Mouse (Mus musculus) kidney, embryonic 14.5 days (tissue): ENCODE results near the gene Paqr5. TPM values are rescaled to one million over a fixed set of nuclear protein-coding genes. Genes with fewer than 3 reads are reported as not detected.
A peak's percentile ranks its signal among the peaks of the same experiment; 100 is the strongest.

Source experiments
- ATAC-seq: fragments of 200-750 bp; cut with Nextera tagmentation; 2 replicates; pipeline ENCODE4 v1.8.0; 2017; ENCODE audit warnings: moderate number of reproducible peaks, mild to moderate bottlenecking, moderate TSS enrichment, moderate library complexity; ENCODE audit not compliant: low FRiP score, low TSS enrichment
- H3K27ac ChIP-seq: fragments of 300-500 bp; sonication (generic); 2 replicates; pipeline ENCODE4 v1.5.1; 2014; ENCODE audit warnings: low read depth, mild to moderate bottlenecking, low read length, moderate library complexity, mixed read lengths
- H3K27me3 ChIP-seq: fragments of 300-500 bp; sonication (generic); 2 replicates; pipeline ENCODE4 v1.6.1; 2014; ENCODE audit warnings: mild to moderate bottlenecking, low read length; ENCODE audit not compliant: control insufficient read depth, insufficient read depth
- H3K36me3 ChIP-seq: fragments of 300-500 bp; sonication (generic); 2 replicates; pipeline ENCODE4 v1.6.1; 2014; ENCODE audit warnings: low read length, mixed read lengths; ENCODE audit not compliant: control insufficient read depth, insufficient read depth
- H3K4me1 ChIP-seq: fragments of 300-500 bp; sonication (generic); 2 replicates; pipeline ENCODE4 v1.6.1; 2014; ENCODE audit warnings: low read length, mixed read lengths; ENCODE audit not compliant: control insufficient read depth, insufficient read depth
- H3K4me2 ChIP-seq: fragments of 300-500 bp; sonication (generic); replicated peaks from 2 replicates; pipeline ENCODE4 v1.6.1; 2014; ENCODE audit warnings: low read depth, mild to moderate bottlenecking, low read length
- H3K4me3 ChIP-seq: fragments of 300-500 bp; sonication (generic); 2 replicates; pipeline ENCODE4 v1.5.1; 2014; ENCODE audit warnings: mild to moderate bottlenecking, low read length
- H3K9ac ChIP-seq: fragments of 300-500 bp; sonication (generic); 2 replicates; pipeline ENCODE4 v1.6.1; 2014; ENCODE audit warnings: low read depth, mild to moderate bottlenecking, low read length, moderate library complexity
- H3K9me3 ChIP-seq: fragments of 300-500 bp; sonication (generic); 2 replicates; pipeline ENCODE4 v1.6.1; 2016; ENCODE audit warnings: low read length; ENCODE audit not compliant: control insufficient read depth
- WGBS: fragments of 180-500 bp; shearing (Covaris S2); extraction: QIAGEN DNeasy Blood & Tissue Kit; methylation state at CpG from one replicate; pipeline ENCODE4 v1.1.7; 2014; 5-methylcytosine and 5-hydroxymethylcytosine counted together
- polyA plus RNA-seq: library from polyadenylated mRNA; unstranded; fragments of >200 nt; fragmentation: Nextera tagmentation; extraction: Ambion mirVana; gene quantifications from 2 replicates; pipeline ENCODE4 v1.2.1, GENCODE M21; 2014

The Paqr5 gene
- polyA plus RNA-seq, 1 experiment from 2014 or later = 17.0 TPM

DNA sequence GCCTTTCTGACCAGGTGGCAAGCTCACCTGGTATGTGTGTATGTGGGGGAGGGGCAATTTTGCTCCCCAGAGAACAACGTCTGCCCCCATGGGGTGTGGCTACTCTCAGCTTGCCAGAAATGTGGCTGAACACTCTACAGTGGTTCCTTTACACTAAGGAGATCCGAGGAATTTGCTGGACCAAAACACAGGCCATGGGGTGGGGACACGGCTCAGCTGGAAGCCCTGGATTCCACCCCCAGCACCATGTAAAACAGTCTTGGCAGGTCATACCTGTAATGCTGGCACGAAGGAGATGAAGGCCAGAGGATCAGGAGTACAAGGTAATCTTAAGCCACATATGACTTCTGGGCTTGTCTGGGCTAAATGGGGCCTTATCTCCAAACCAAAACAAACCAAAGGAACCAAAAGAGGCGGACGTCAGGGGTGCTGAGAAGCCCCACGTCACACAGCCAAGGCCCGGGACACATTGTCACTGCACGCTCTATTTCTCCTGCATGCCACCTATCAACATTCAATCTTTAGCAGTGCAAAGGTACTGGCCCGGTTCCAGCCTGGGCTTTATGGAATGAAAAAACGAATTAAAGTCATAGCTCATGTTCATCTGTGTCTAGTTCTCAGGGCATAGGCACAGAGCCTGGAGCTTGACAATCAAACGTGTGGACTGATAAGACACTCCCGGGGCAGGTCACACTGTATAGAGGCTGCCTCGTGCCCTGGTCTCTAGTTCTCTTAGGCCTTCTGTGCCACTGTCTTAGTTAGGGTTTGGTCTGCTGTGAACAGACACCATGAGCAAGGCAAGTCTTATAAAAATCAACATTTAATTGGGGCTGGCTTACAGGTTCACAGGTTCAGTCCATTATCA lies 8.2 kb downstream of the Paqr5 start:
- Histone ChIP-seq H3K9me3 (no peaks in the 10 kb centered on the region), H3K9ac (no peak overlapping the region), H3K27me3 (no peaks in the 10 kb centered on the region), H3K27ac (no peak overlapping the region), H3K4me2 (no peak overlapping the region), H3K4me1 (0 out of 2 replicates have a peak, but pooled peaks cover 7% of the 10 kb centered on the region), H3K4me3 (no peak overlapping the region), H3K36me3 (no peaks in the 10 kb centered on the region)
- ATAC-seq = no peak
- 73% methylated on average over 14 of the region's 14 CpGs for WGBS

DNA sequence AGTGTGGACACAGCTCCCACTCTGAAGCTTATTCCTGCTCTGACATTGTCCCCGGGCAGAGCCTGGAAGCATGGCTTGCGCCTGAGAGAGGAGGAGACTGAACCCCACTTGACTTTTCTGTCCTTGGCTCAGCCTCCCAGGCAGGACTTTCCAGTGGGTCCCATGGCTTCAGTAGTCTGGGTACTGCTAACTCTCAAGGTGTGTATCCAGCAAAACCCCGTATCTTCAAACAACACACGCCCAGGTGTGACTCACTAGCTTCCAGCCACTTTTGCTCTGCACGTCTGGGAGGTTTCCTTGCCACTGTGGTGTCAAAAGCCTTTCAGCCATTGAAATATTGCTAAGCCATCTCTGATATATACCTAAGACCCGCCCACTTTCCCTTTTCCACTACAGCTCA lies 9.3 kb downstream of the Paqr5 start:
- no peak for ATAC-seq
- H3K9me3 ChIP-seq = no peaks in the 10 kb centered on the region
- no peak overlapping the region for H3K4me3 ChIP-seq
- H3K9ac ChIP-seq = no peak overlapping the region
- 0 out of 2 replicates have a peak, but pooled peaks cover 7% of the 10 kb centered on the region for H3K4me1 ChIP-seq
- WGBS = 81% methylated on average over 6 of the region's 6 CpGs
- no peak overlapping the region for H3K27ac ChIP-seq
- no peak overlapping the region for H3K4me2 ChIP-seq
- no peaks in the 10 kb centered on the region for H3K36me3 ChIP-seq
- no peaks in the 10 kb centered on the region for H3K27me3 ChIP-seq

DNA sequence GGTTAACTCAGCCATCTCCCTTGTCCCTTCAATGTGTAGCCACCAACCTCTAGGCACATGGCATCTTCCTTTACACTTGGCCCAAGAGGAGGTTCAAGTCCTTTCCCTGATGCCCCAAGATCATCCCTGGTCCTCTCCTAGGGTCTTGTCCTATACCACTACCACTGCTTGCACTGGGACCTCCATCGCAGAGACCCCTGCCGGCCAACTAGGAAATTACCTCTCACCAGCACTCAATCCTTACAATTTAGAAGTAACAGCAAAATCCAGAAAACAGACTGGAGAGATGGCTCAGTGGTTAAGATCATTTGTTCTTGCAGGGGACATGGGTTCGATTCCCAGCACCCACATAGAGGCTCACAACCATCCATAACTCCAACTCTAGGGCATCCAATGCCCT lies 11.2 kb downstream of the Paqr5 start:
- Histone ChIP-seq H3K4me1 (no peaks in the 10 kb centered on the region), H3K27ac (no peak overlapping the region), H3K27me3 (no peaks in the 10 kb centered on the region), H3K4me3 (no peak overlapping the region), H3K9ac (no peak overlapping the region), H3K4me2 (no peak overlapping the region), H3K9me3 (no peaks in the 10 kb centered on the region), H3K36me3 (no peaks in the 10 kb centered on the region)
- 64% methylated on average over 3 of the region's 3 CpGs for WGBS
- ATAC-seq = no peak

DNA sequence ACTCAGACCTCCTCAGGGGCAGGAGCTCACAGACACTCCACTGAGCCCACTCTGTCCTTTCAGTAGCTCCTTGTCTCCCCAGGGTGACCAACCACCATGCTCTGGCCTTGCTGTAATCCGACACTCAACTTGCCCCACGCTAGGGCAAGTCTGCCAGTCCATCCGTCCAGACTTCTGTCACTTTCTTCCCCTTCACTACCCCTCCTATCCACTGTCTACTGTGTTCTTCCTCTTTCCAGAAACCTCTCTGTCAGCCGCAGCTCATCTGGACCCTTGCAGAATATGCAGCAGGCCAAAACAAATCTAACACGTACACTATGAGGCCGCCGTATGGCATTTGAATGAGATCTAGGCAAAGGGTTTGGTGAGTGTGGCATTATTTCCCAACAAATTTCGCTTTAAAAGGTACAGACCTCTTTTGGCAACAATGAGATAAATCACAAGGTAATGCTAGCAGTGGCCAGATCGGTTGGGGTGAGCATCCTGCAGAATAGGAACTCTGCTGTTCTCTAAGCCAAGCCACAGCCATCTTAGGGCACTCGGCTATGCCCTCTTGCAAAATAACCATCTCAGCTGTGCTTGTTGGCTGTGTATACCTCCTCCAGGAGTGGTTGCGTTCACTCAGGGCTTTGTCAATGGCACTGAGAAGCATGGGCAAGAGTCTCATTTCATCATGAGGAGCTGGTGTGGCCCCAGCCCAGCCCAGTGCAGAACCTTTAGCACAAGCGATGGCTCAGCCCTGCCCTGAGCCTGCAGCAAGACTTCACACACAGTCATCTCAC lies 13.1 kb downstream of the Paqr5 start:
- 68% methylated on average over 12 of the region's 12 CpGs for WGBS
- no peak overlapping the region for H3K4me3 ChIP-seq

DNA sequence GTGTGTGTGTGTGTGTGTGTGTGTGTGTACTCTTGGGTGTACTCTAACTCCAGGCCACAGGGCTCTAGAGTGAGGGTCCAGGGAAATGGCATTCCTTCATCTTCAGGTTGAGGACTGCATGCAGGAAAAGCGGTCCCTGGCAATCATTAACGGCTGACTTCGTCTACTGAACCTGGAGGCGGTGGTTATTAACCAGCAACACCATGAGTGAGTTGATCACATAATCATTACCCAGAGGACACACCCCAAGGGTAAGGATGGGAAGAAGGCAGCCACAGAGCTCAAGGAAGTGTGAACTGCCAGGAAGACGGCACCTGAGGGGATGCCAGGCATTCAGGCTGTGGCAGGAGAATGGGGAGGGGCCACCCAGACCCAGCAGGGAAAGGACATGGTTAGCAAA lies 18.3 kb downstream of the Paqr5 start:
- no peak overlapping the region for H3K9ac ChIP-seq
- WGBS = 66% methylated on average over 5 of the region's 5 CpGs
- peak overlapping the region; percentile 33; the same call in 1 of the 2 replicates for H3K27ac ChIP-seq
- no peaks in the 10 kb centered on the region for H3K36me3 ChIP-seq
- no peaks in the 10 kb centered on the region for H3K9me3 ChIP-seq
- peak; percentile 71 for ATAC-seq
- 0 out of 2 replicates have a peak, but pooled peaks cover 9% of the 10 kb centered on the region for H3K4me1 ChIP-seq
- no peak overlapping the region for H3K4me3 ChIP-seq
- no peaks in the 10 kb centered on the region for H3K27me3 ChIP-seq
- no peak overlapping the region for H3K4me2 ChIP-seq

More for the DNA sequence above, 13.1 kb downstream of the Paqr5 start:
- Histone ChIP-seq H3K27me3 (no peaks in the 10 kb centered on the region), H3K9ac (no peak overlapping the region), H3K36me3 (no peaks in the 10 kb centered on the region), H3K27ac (no peak overlapping the region), H3K9me3 (no peaks in the 10 kb centered on the region), H3K4me2 (no peak overlapping the region), H3K4me1 (no peaks in the 10 kb centered on the region)
- ATAC-seq = no peak

DNA sequence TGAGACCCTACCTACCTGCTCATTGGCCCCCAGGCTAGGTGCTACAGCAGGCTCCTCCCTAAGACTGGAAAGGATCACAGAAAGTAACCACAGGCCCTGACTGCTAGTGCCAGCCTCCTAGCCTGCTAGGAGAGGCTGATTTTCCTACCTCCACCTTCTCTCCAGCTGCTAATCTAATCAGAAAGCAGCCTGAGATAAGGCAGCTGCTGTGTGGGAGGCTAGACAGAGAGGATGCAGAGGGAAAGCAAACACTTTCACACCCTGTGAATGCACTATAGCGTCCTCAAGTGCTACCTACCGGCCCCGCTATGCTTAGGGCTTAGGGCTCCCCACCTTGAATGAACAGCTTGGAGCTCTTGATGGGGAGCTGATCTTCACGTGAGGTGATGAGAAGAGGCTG lies 19.6 kb downstream of the Paqr5 start:
- H3K4me2 ChIP-seq = no peak overlapping the region
- no peak for ATAC-seq
- H3K27me3 ChIP-seq = no peaks in the 10 kb centered on the region
- no peak overlapping the region for H3K4me3 ChIP-seq
- 0 out of 2 replicates have a peak, but pooled peaks cover 9% of the 10 kb centered on the region for H3K4me1 ChIP-seq
- peak overlapping the region; percentile 19; the same call in 1 of the 2 replicates for H3K27ac ChIP-seq
- peak overlapping the region; percentile 28; the same call in 1 of the 2 replicates for H3K9ac ChIP-seq
- H3K9me3 ChIP-seq = no peaks in the 10 kb centered on the region
- 43% methylated on average over 4 of the region's 4 CpGs for whole genome bisulfite sequencing
- H3K36me3 ChIP-seq = no peaks in the 10 kb centered on the region

DNA sequence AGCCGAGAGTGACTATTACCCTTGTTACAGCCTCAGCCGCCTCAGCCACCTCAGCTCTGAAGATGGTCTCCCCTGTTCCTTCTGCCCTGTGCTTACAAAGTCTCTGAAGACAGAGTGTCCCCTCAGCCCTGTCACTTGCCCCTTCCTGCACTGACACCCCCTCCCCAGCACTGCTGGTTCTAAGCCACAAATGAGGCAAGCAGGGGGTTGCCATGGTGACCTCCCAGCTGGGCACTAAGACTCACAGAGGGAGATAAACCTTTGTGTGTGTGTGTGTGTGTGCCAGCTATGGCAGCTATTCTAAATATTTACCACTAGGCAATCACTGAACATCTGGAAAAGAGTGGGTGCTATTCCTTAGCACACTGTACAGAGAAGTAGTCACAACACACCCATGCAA lies 23.0 kb downstream of the Paqr5 start:
- no peak overlapping the region for H3K9ac ChIP-seq

DNA sequence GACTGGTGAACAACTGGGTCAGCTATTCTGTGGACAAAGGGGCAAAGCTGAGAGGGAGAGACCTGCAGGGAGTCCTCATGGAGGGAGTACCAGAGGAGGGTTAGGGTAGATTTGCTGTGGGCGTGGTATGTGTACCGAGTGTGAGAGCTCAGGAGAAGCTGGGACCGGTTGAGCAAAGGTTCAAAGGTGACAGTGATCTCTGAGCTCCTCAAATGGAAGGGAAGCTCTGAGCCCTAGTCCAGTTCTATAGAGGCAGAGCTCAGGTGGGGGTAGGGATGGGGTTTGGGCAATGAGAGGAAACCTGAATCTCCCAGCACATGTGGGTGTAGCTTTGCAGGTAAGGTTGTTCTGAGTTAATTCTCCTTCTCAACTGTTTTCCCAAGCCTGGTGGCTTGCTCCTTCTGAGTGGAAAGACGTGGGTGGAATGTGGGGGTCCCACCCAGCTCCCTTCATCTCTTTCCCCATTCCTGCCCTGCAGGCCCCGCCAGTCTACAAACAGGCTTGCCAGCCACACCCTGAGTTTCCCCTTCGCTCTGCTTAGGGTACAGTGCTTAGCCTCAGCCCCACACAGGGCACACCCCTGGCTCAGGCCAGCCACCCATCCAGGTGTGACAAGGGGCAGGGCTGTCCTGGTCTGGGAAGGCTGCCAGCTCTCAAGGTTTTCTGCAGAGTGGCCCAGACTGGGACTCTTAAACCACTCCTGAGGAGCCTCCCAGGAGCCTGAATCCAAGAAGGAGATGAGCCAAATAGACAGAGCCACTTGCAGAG lies 26.8 kb downstream of the Paqr5 start:
- peak; percentile 64; the same call in 1 of the 2 replicates for ATAC-seq
- Histone ChIP-seq H3K27ac (no peak overlapping the region), H3K9ac (no peak overlapping the region), H3K9me3 (no peaks in the 10 kb centered on the region), H3K27me3 (no peaks in the 10 kb centered on the region), H3K4me2 (no peak overlapping the region), H3K4me3 (no peak overlapping the region), H3K36me3 (no peaks in the 10 kb centered on the region), H3K4me1 (0 out of 2 replicates have a peak, but pooled peaks cover 5% of the 10 kb centered on the region)
- WGBS = 69% methylated on average over 6 of the region's 6 CpGs

More for the DNA sequence above, 23.0 kb downstream of the Paqr5 start:
- H3K9me3 ChIP-seq = no peaks in the 10 kb centered on the region
- no peak for ATAC-seq
- H3K4me3 ChIP-seq = no peak overlapping the region
- WGBS = 56% methylated on average over 2 of the region's 2 CpGs
- H3K27me3 ChIP-seq = no peaks in the 10 kb centered on the region
- H3K36me3 ChIP-seq = no peaks in the 10 kb centered on the region
- 0 out of 2 replicates have a peak, but pooled peaks cover 14% of the 10 kb centered on the region for H3K4me1 ChIP-seq
- H3K4me2 ChIP-seq = no peak overlapping the region
- no peak overlapping the region for H3K27ac ChIP-seq
